Mouse (Mus musculus): ENCODE data around the gene Cd151. TPM values are rescaled to one million over a fixed set of nuclear protein-coding genes. Genes with fewer than 3 reads are reported as not detected.
"Not testable (repeated sequence)": the region's sequence is repeated elsewhere in the genome, so short reads cannot be mapped to it uniquely, and the experiment has no call there.

Cd151 gene
- polyA plus RNA-seq, 1 experiment from 2014 or later: 35.7 TPM

DNA sequence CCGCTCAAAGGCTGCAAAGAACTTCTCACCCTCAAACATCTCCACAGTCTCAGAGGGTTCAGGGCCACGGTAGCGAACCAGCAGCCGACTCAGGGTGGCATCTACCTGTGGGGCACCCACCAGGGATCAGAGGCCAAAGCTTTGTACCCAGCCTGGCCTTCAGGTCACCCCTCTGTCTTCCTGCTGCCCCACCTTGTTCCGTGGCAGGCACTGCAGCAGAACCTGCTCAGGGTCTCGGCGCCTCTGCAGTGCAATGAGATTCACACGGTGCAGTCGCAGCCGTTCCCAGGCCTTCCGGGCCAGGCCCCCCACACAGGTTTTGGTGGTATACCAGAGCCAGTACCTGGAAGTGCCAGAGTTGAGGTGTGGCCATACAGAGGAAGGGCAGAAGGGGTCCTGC is 27.4 kb upstream of the Cd151 start:
- Histone ChIP-seq H3K9ac (ENCODE audit: low read length) (no peak overlapping the region), H3K27ac (replicated peaks; ENCODE audit: low read depth, low read length) (no peak overlapping the region), H3K4me1 (ENCODE audit: control insufficient read depth, insufficient read depth, low read length) (peaks cover 23% of the 10 kb centered on the region), H3K4me2 (ENCODE audit: low read depth, severe bottlenecking) (no peak overlapping the region), H3K9me3 (ENCODE audit: control insufficient read depth, low read length) (no peaks in the 10 kb centered on the region), H3K36me3 (ENCODE audit: control insufficient read depth, insufficient read depth, low read length) (peaks cover 20% of the 10 kb centered on the region), H3K27me3 (ENCODE audit: control insufficient read depth, insufficient read depth, low read length) (no peaks in the 10 kb centered on the region), H3K4me3 (ENCODE audit: low read depth, low read length) (no peak overlapping the region)
- no peak for ATAC-seq (ENCODE audit: insufficient number of reproducible peaks, low FRiP score, low TSS enrichment, low read depth)
- WGBS: 95% methylated on average over 11 of the region's 11 CpGs
- DNase-seq (ENCODE audit: low spot score): no peak

DNA sequence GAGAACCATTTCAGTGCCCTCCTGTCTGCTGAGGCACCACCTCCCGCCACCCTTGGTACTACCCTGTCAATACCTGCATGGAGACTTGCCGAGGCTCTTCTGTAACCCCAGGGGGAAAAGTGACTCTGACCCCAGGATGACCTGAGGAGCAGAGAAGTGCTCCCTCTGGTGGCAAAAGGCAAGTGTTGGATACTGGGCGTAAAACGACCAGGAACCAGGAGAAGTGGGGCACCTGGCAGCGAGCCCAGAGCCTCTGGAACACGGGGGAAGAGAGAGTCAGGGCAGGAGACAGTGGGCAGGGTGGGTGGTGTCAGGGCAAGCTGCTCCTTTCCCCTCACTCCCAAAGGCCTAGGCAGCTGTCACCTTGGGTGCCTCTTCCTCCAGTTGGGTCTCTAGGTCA is 26.6 kb upstream of the Cd151 start:
- no peak for ATAC-seq (ENCODE audit: insufficient number of reproducible peaks, low FRiP score, low TSS enrichment, low read depth)
- Histone ChIP-seq H3K9me3 (ENCODE audit: control insufficient read depth, low read length) (no peaks in the 10 kb centered on the region), H3K27ac (replicated peaks; ENCODE audit: low read depth, low read length) (no peak overlapping the region), H3K4me3 (ENCODE audit: low read depth, low read length) (no peak overlapping the region), H3K9ac (ENCODE audit: low read length) (no peak overlapping the region), H3K27me3 (ENCODE audit: control insufficient read depth, insufficient read depth, low read length) (no peaks in the 10 kb centered on the region), H3K4me2 (ENCODE audit: low read depth, severe bottlenecking) (no peak overlapping the region), H3K36me3 (ENCODE audit: control insufficient read depth, insufficient read depth, low read length) (peaks cover 20% of the 10 kb centered on the region), H3K4me1 (ENCODE audit: control insufficient read depth, insufficient read depth, low read length) (peaks cover 21% of the 10 kb centered on the region)
- 36% methylated on average over 6 of the region's 6 CpGs for WGBS
- DNase-seq (ENCODE audit: low spot score): peak; percentile 51

GRCm38 (mm10) chr7:141441460-141441859 is 25.7 kb upstream of the Cd151 start:
- peaks cover 20% of the 10 kb centered on the region for H3K36me3 ChIP-seq (ENCODE audit: control insufficient read depth, insufficient read depth, low read length)
- H3K27me3 ChIP-seq (ENCODE audit: control insufficient read depth, insufficient read depth, low read length): no peaks in the 10 kb centered on the region
- H3K27ac ChIP-seq (replicated peaks; ENCODE audit: low read depth, low read length): no peak overlapping the region
- no peak overlapping the region; the same call in 1 of the 2 replicates for H3K4me2 ChIP-seq (ENCODE audit: low read depth, severe bottlenecking)
- H3K9me3 ChIP-seq (ENCODE audit: control insufficient read depth, low read length): no peaks in the 10 kb centered on the region
- H3K4me3 ChIP-seq (ENCODE audit: low read depth, low read length): no peak overlapping the region
- ATAC-seq (ENCODE audit: insufficient number of reproducible peaks, low FRiP score, low TSS enrichment, low read depth) (no peak), DNase-seq (ENCODE audit: low spot score) (no peak)
- 94% methylated on average over 9 of the region's 9 CpGs for WGBS
- H3K4me1 ChIP-seq (ENCODE audit: control insufficient read depth, insufficient read depth, low read length): peaks cover 21% of the 10 kb centered on the region
- no peak overlapping the region for H3K9ac ChIP-seq (ENCODE audit: low read length)

- Histone ChIP-seq H3K36me3 (ENCODE audit: control insufficient read depth, insufficient read depth, low read length) (peaks cover 20% of the 10 kb centered on the region), H3K27me3 (ENCODE audit: control insufficient read depth, insufficient read depth, low read length) (no peaks in the 10 kb centered on the region), H3K4me2 (ENCODE audit: low read depth, severe bottlenecking) (peak overlapping the region; percentile 79), H3K9ac (ENCODE audit: low read length) (0 out of 2 replicates have a peak overlapping the region, but pooled peaks have one; percentile 4), H3K4me1 (ENCODE audit: control insufficient read depth, insufficient read depth, low read length) (peaks cover 19% of the 10 kb centered on the region), H3K9me3 (ENCODE audit: control insufficient read depth, low read length) (no peaks in the 10 kb centered on the region), H3K4me3 (ENCODE audit: low read depth, low read length) (no peak overlapping the region), H3K27ac (replicated peaks; ENCODE audit: low read depth, low read length) (no peak overlapping the region)
- DNase-seq (ENCODE audit: low spot score) (no peak), ATAC-seq (ENCODE audit: insufficient number of reproducible peaks, low FRiP score, low TSS enrichment, low read depth) (no peak)
- 87% methylated on average over 13 of the region's 13 CpGs for WGBS
These were observed 25.0 kb upstream of the Cd151 start for GRCm38 (mm10) chr7:141442199-141442598.

DNA sequence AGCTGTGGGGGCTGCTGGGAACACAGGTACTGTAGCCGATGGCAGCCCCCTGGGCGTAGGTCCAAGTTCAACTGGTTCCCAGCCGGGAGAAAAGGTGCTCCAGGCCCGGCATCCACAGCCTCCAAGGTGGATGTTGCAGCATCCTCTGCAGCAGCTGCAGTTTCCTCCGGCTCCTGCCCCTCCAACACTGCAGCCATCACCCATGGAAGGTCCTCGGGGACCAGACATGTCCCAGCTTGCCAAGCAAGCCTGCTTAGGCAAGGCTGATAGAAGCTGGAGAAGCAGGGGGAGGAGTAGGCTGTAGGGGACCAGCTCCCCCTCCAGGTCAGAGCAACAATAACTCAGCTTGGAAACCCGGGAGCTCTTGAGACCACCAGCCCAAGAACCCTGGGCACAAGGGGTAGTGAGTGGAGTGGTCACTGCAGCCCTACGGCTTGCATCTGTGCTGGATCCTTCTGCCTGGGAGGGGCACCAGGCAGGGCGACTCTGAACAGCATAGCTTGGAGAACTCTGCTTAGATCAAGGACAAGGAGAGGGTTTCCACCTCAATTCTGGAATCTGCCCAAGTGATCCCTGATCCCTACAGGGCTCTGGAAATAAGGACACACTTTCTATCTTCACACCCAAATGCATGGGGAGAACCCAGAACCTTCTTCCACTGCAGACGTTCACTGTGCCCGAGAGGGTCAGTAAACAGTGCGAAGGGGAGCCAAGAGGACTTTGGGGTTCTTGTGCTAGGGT is 23.9 kb upstream of the Cd151 start:
- ATAC-seq (ENCODE audit: insufficient number of reproducible peaks, low FRiP score, low TSS enrichment, low read depth): no peak
- Histone ChIP-seq H3K36me3 (ENCODE audit: control insufficient read depth, insufficient read depth, low read length) (peaks cover 20% of the 10 kb centered on the region), H3K4me1 (ENCODE audit: control insufficient read depth, insufficient read depth, low read length) (peaks cover 20% of the 10 kb centered on the region), H3K27ac (replicated peaks; ENCODE audit: low read depth, low read length) (peak overlapping the region; percentile 39; the same call in 1 of the 2 replicates), H3K9me3 (ENCODE audit: control insufficient read depth, low read length) (no peaks in the 10 kb centered on the region), H3K4me3 (ENCODE audit: low read depth, low read length) (peak overlapping the region; percentile 37), H3K27me3 (ENCODE audit: control insufficient read depth, insufficient read depth, low read length) (no peaks in the 10 kb centered on the region), H3K4me2 (ENCODE audit: low read depth, severe bottlenecking) (peak overlapping the region; percentile 79), H3K9ac (ENCODE audit: low read length) (peak overlapping the region; percentile 75)
- DNase-seq (ENCODE audit: low spot score): peak; percentile 61
- 22% methylated on average over 12 of the region's 12 CpGs for WGBS

DNA sequence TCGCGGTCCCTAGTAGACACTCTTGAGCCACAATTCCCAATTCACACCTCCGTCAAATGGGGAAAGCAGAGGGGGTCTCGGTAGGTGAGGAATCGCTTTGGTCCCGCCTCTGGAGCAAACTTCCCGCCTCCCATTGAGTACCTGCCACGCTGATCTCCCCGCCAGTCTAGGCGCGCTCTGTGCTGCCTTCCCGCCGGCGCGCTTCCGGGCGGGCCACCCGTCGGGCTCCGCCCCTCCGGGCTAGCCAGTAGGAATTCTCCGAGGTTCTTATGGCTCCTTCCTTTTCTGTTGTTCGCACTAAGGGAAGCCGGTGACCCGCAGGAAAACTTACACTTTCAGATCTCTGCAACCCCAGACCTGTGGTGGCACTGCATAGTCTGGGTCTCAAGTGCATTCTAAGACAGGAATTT is 23.4 kb upstream of the Cd151 start, which contains the start of gene Pidd1:
Gene Pidd1, minus strand, starts transcription at position 198 of the 410 bp plus-strand sequence.
- DNase-seq (ENCODE audit: low spot score): peak; percentile 83
- peaks cover 26% of the 10 kb centered on the region for H3K4me1 ChIP-seq (ENCODE audit: control insufficient read depth, insufficient read depth, low read length)

DNA sequence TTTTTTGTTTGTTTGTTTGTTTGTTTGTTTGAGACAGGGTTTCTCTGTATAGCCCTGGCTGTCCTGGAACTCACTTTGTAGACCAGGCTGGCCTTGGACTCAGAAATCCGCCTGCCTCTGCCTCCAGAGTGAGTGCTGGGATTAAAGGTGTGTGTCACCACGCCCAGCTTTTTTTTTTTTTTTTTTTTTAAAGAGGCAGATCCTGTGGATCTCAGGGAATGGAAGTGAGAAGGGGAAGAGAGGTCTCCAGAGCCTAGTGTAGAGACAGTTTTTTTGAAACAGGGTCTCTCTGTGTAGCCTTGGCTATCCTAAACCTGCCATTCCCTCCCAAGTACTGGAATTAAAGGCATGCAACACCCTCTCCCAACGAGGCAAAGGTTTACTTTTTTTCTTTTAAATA is 20.8 kb upstream of the Cd151 start:
- Histone ChIP-seq H3K4me3 (ENCODE audit: low read depth, low read length) (peak overlapping the region; percentile 86; the same call in 1 of the 2 replicates), H3K4me2 (ENCODE audit: low read depth, severe bottlenecking) (peak overlapping the region; percentile 59; the same call in 1 of the 2 replicates), H3K36me3 (ENCODE audit: control insufficient read depth, insufficient read depth, low read length) (peaks cover 11% of the 10 kb centered on the region; the same call in 1 of the 2 replicates), H3K4me1 (ENCODE audit: control insufficient read depth, insufficient read depth, low read length) (peaks cover 26% of the 10 kb centered on the region)
- not testable (repeated sequence) for ATAC-seq (ENCODE audit: insufficient number of reproducible peaks, low FRiP score, low TSS enrichment, low read depth); H3K27ac ChIP-seq (replicated peaks; ENCODE audit: low read depth, low read length); H3K9ac ChIP-seq (ENCODE audit: low read length); H3K27me3 ChIP-seq (ENCODE audit: control insufficient read depth, insufficient read depth, low read length); DNase-seq (ENCODE audit: low spot score); H3K9me3 ChIP-seq (ENCODE audit: control insufficient read depth, low read length)
- 82% methylated on average over 3 of the region's 3 CpGs for WGBS

More for the DNA sequence above, 23.4 kb upstream of the Cd151 start, which contains the start of gene Pidd1:
- H3K4me2 ChIP-seq (ENCODE audit: low read depth, severe bottlenecking): peak within 1 kb of the TSS; percentile 79
- H3K9ac ChIP-seq (ENCODE audit: low read length): peak within 1 kb of the TSS; percentile 75
- peaks cover 16% of the 10 kb centered on the region for H3K36me3 ChIP-seq (ENCODE audit: control insufficient read depth, insufficient read depth, low read length)
- peak within 1 kb of the TSS; percentile 37 for H3K4me3 ChIP-seq (ENCODE audit: low read depth, low read length)
- H3K27me3 ChIP-seq (ENCODE audit: control insufficient read depth, insufficient read depth, low read length): no peaks in the 10 kb centered on the region
- no peaks in the 10 kb centered on the region for H3K9me3 ChIP-seq (ENCODE audit: control insufficient read depth, low read length)
- H3K27ac ChIP-seq (replicated peaks; ENCODE audit: low read depth, low read length): peak within 1 kb of the TSS; percentile 39; the same call in 1 of the 2 replicates
- under 1% methylated on average over 25 of the region's 25 CpGs for WGBS
- peak; percentile 49; the same call in 1 of the 2 replicates for ATAC-seq (ENCODE audit: insufficient number of reproducible peaks, low FRiP score, low TSS enrichment, low read depth)

GRCm38 (mm10) chr7:141447110-141447991 is 19.8 kb upstream of the Cd151 start, which contains the start of gene Rplp2:
Gene Rplp2 (plus strand): TSS chr7:141447370.
- peaks cover 11% of the 10 kb centered on the region; the same call in 1 of the 2 replicates for H3K36me3 ChIP-seq (ENCODE audit: control insufficient read depth, insufficient read depth, low read length)
- DNase-seq (ENCODE audit: low spot score): peak; percentile 92
- H3K4me1 ChIP-seq (ENCODE audit: control insufficient read depth, insufficient read depth, low read length): peaks cover 18% of the 10 kb centered on the region
- under 1% methylated on average over 63 of the region's 63 CpGs for WGBS
- H3K9ac ChIP-seq (ENCODE audit: low read length): peak within 1 kb of the TSS; percentile 90
- no peaks in the 10 kb centered on the region for H3K27me3 ChIP-seq (ENCODE audit: control insufficient read depth, insufficient read depth, low read length)
- no peaks in the 10 kb centered on the region for H3K9me3 ChIP-seq (ENCODE audit: control insufficient read depth, low read length)
- H3K27ac ChIP-seq (replicated peaks; ENCODE audit: low read depth, low read length): no peak within 1 kb of the TSS
- H3K4me2 ChIP-seq (ENCODE audit: low read depth, severe bottlenecking): peak within 1 kb of the TSS; percentile 59
- peak; percentile 87 for ATAC-seq (ENCODE audit: insufficient number of reproducible peaks, low FRiP score, low TSS enrichment, low read depth)
- H3K4me3 ChIP-seq (ENCODE audit: low read depth, low read length): peak within 1 kb of the TSS; percentile 86
